Mouse (Mus musculus): ENCODE measurements around the gene Ptprf. TPM values are rescaled to one million over a fixed set of nuclear protein-coding genes. Genes with fewer than 3 reads are reported as not detected.
A peak's percentile ranks its signal among the peaks of the same experiment; 100 is the strongest.

Ptprf gene
- polyA plus RNA-seq (2011; ENCODE audit: insufficient read depth, insufficient read length, low replicate concordance, missing spikeins): 1.1 and 7.4 TPM in 2 replicates

DNA sequence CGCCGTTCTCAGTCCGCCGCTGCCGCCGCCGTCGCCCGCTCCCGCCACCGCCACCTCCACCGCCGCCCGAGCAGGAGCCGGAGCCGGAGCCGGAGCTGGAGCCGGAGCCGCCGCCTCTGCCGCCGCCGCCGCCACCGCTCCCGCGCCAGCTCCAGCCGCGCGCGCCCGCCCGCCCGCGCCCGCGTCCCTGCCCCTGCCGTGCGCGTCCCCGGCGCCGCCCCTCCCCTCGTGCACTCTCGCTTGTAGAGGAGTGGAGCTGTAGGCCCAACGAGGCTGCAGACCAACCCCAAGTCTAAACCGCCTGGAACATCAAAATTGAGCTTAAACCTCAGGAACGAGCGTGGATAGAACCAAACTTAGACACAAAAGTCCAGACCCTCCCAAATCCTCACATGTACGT, at the start of gene Ptprf:
Gene Ptprf (minus strand): TSS at position 175 of the 400 bp plus-strand sequence.
- 12% methylated on average over 50 of the region's 50 CpGs for WGBS
- Histone ChIP-seq H3K4me3 (replicated peaks; ENCODE audit: control insufficient read depth, low read depth, low read length) (no peak within 1 kb of the TSS), H3K27ac (ENCODE audit: control insufficient read depth, insufficient read depth, low read depth, low read length, poor library complexity) (no peak within 1 kb of the TSS; the same call in 1 of the 2 replicates), H3K4me1 (ENCODE audit: control insufficient read depth, insufficient read depth, low read length) (no peaks in the 10 kb centered on the region; the same call in 1 of the 2 replicates)
- TF ChIP-seq CTCF (IDR thresholded peaks at IDR 0.05; ENCODE audit: control insufficient read depth, insufficient read depth, low read length): no peak
- no peak for TF ChIP-seq POLR2A (IDR thresholded peaks at IDR 0.05; ENCODE audit: borderline replicate concordance, control insufficient read depth, low read depth, low read length)

DNA sequence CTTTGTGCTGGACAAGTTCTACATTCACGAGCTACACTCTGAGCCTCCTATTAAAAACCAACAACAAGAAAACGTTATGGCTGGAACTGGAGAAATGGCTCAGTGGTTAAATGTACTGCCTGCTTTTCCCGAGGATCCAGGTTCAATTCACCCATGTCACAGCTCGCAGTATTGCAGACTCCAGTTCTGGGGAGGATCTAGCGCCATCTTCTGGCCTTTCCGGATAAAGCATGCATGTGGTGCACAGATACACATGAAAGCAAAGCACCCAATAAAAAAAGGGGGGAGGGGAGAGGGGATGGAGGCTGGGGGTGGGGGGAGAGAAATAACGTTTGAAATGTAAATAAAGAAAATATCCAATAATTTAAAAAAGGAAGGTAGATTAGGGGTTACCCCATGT, 45.5 kb upstream of the Ptprf start:
- 21% methylated on average over 7 of the region's 7 CpGs for WGBS
- Histone ChIP-seq H3K27ac (ENCODE audit: control insufficient read depth, insufficient read depth, low read depth, low read length, poor library complexity) (no peak overlapping the region), H3K4me1 (ENCODE audit: control insufficient read depth, insufficient read depth, low read length) (no peaks in the 10 kb centered on the region), H3K4me3 (replicated peaks; ENCODE audit: control insufficient read depth, low read depth, low read length) (no peak overlapping the region)
- TF ChIP-seq POLR2A (IDR thresholded peaks at IDR 0.05; ENCODE audit: borderline replicate concordance, control insufficient read depth, low read depth, low read length): no peak
- TF ChIP-seq CTCF (IDR thresholded peaks at IDR 0.05; ENCODE audit: control insufficient read depth, insufficient read depth, low read length): peak; percentile 62; the same call in 1 of the 2 replicates

DNA sequence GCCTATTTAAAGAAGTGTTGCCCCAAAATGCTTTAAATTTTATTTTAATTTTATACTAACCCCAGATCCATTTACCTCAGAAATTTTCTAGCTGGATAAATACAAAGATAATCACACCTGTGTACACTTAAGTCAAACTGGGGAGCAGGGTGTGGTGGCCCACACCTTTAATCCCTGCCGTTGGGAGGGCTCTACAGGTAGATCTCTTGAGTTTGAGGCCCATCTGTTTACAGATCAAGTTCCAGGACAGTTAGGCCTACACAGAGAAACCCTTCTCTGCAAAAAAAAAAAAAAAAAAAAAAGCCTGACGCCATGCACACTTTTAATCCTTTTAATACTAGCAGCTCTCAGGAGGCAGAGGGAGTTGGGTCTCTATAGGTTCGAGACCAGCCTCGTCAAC, 44.8 kb upstream of the Ptprf start:
- 78% methylated on average over 4 of the region's 4 CpGs for WGBS
- Histone ChIP-seq H3K27ac (ENCODE audit: control insufficient read depth, insufficient read depth, low read depth, low read length, poor library complexity) (no peak overlapping the region), H3K4me1 (ENCODE audit: control insufficient read depth, insufficient read depth, low read length) (no peaks in the 10 kb centered on the region), H3K4me3 (replicated peaks; ENCODE audit: control insufficient read depth, low read depth, low read length) (no peak overlapping the region)
- no peak for TF ChIP-seq CTCF (IDR thresholded peaks at IDR 0.05; ENCODE audit: control insufficient read depth, insufficient read depth, low read length)
- no peak for TF ChIP-seq POLR2A (IDR thresholded peaks at IDR 0.05; ENCODE audit: borderline replicate concordance, control insufficient read depth, low read depth, low read length)

DNA sequence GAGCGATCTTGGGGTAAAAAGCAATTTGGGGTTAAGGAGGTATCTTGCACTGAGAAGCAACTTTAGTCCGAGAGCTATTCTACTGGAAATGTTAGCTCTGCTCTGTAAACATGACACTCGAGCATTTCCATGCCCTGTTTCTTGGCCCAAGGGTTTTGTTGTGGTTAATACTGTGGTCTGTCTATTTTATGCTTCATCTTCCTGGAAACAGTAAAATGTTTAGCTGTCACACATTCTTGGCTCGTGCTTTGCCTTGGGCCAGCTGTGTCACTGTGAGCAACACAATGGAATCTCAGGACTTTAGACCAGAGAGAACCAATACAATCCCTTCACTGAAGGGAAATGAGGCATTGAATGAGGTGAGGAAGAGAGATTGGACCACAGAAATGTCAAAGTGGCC, 40.6 kb upstream of the Ptprf start:
- H3K4me3 ChIP-seq (replicated peaks; ENCODE audit: control insufficient read depth, low read depth, low read length): no peak overlapping the region
- WGBS: 26% methylated on average over 4 of the region's 4 CpGs
- TF ChIP-seq POLR2A (IDR thresholded peaks at IDR 0.05; ENCODE audit: borderline replicate concordance, control insufficient read depth, low read depth, low read length) (no peak), CTCF (IDR thresholded peaks at IDR 0.05; ENCODE audit: control insufficient read depth, insufficient read depth, low read length) (no peak)
- H3K4me1 ChIP-seq (ENCODE audit: control insufficient read depth, insufficient read depth, low read length): no peaks in the 10 kb centered on the region
- H3K27ac ChIP-seq (ENCODE audit: control insufficient read depth, insufficient read depth, low read depth, low read length, poor library complexity): no peak overlapping the region

DNA sequence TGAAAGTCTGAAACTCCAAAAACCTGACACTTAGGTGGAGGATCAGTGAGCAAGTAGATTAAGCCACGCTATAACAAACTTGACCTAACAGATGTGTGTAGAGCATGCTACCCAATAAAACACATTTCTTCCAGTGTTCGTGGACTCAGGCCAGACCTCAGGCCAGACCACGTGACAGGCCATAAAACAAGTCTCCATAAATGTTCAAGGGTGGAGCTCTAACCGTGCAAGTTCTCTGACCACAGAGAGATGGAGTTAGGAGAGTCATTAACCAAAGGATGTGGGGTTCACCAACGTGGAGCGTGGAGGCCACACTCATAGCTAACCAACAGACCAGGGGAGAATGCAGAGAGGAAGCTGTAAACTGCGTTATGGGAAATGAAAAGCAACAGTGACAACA, 35.3 kb upstream of the Ptprf start:
- no peaks in the 10 kb centered on the region for H3K4me1 ChIP-seq (ENCODE audit: control insufficient read depth, insufficient read depth, low read length)
- H3K27ac ChIP-seq (ENCODE audit: control insufficient read depth, insufficient read depth, low read depth, low read length, poor library complexity): no peak overlapping the region
- no peak for TF ChIP-seq CTCF (IDR thresholded peaks at IDR 0.05; ENCODE audit: control insufficient read depth, insufficient read depth, low read length)
- no peak for TF ChIP-seq POLR2A (IDR thresholded peaks at IDR 0.05; ENCODE audit: borderline replicate concordance, control insufficient read depth, low read depth, low read length)
- WGBS: 2% methylated on average over 7 of the region's 7 CpGs
- no peak overlapping the region for H3K4me3 ChIP-seq (replicated peaks; ENCODE audit: control insufficient read depth, low read depth, low read length)

DNA sequence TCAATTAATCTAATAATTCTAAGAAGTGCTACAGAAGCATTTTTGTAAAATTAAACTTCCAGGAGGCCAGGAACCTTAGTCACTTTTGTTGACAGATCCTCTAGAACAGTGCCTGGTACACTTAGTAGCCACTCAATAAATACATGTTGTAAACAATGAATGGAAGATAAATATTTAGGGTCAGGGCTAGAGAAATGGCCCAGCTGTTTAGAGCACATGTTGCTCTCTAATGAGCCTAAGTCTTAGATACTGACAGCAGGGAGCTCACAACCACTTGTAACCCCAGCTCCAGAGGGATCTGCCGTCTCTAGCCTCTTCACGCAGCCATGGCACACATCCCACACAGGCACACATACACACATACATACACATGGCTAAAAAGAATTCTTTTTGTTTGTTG, 29.4 kb upstream of the Ptprf start:
- no peaks in the 10 kb centered on the region for H3K4me1 ChIP-seq (ENCODE audit: control insufficient read depth, insufficient read depth, low read length)
- no peak overlapping the region for H3K4me3 ChIP-seq (replicated peaks; ENCODE audit: control insufficient read depth, low read depth, low read length)
- no peak for TF ChIP-seq POLR2A (IDR thresholded peaks at IDR 0.05; ENCODE audit: borderline replicate concordance, control insufficient read depth, low read depth, low read length)
- no peak for TF ChIP-seq CTCF (IDR thresholded peaks at IDR 0.05; ENCODE audit: control insufficient read depth, insufficient read depth, low read length)
- no peak overlapping the region for H3K27ac ChIP-seq (ENCODE audit: control insufficient read depth, insufficient read depth, low read depth, low read length, poor library complexity)
- 90% methylated on average over 2 of the region's 2 CpGs for WGBS

DNA sequence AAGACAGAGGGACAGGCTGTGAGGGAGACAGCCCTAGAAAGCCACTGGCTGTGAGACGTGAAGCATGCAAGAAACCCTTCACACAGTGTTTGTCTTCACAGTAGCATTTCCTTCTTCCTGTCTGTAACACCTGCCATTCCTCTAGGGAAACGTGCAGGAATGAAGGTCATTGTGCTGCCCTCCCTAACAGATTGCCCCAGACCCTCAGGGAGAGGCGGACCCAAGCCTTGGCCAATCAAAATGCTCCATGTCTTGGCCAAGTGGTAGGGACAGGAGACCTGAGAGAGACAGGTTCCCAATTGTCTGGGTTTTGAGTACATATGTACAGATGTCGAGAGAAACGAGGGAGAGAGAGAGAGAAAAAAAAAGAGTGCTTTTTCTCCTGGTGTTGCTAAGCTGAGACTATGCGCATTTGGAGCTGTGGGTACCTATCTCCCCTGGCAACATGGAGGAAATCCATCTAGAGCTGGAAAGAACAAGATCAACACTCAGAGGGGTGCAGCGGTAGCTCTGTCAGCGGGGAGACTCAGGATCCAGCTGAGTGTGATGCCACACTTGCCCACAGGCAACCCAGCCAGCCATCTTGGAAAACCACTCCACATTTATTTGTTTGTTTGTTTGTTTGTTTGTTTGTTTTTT, 28.6 kb upstream of the Ptprf start:
- H3K27ac ChIP-seq (ENCODE audit: control insufficient read depth, insufficient read depth, low read depth, low read length, poor library complexity): no peak overlapping the region
- no peaks in the 10 kb centered on the region for H3K4me1 ChIP-seq (ENCODE audit: control insufficient read depth, insufficient read depth, low read length)
- TF ChIP-seq CTCF (IDR thresholded peaks at IDR 0.05; ENCODE audit: control insufficient read depth, insufficient read depth, low read length): no peak
- TF ChIP-seq POLR2A (IDR thresholded peaks at IDR 0.05; ENCODE audit: borderline replicate concordance, control insufficient read depth, low read depth, low read length): no peak
- 52% methylated on average over 8 of the region's 8 CpGs for WGBS
- no peak overlapping the region for H3K4me3 ChIP-seq (replicated peaks; ENCODE audit: control insufficient read depth, low read depth, low read length)

DNA sequence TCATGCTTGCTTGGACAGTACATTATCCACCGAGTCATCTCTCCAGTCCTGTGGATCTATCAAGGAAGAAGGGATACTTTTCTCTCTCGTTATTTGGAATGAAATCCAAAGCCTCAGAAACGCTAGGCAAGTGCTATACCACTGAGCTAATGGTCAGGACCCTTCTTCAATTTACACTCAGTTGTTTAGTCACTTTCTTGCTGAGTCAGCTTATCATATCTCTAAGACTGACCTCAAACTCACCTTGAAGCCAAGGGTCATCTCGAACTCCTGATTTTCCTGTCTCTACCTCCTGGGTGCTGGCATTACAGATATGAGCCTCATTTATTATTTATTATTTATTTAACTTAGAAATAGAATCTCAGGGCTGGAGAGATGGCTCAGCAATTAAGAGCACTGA, 25.5 kb upstream of the Ptprf start:
- Histone ChIP-seq H3K4me3 (replicated peaks; ENCODE audit: control insufficient read depth, low read depth, low read length) (no peak overlapping the region), H3K27ac (ENCODE audit: control insufficient read depth, insufficient read depth, low read depth, low read length, poor library complexity) (no peak overlapping the region), H3K4me1 (ENCODE audit: control insufficient read depth, insufficient read depth, low read length) (no peaks in the 10 kb centered on the region)
- no peak for TF ChIP-seq POLR2A (IDR thresholded peaks at IDR 0.05; ENCODE audit: borderline replicate concordance, control insufficient read depth, low read depth, low read length)
- no peak for TF ChIP-seq CTCF (IDR thresholded peaks at IDR 0.05; ENCODE audit: control insufficient read depth, insufficient read depth, low read length)
- 79% methylated on average over 4 of the region's 4 CpGs for WGBS

DNA sequence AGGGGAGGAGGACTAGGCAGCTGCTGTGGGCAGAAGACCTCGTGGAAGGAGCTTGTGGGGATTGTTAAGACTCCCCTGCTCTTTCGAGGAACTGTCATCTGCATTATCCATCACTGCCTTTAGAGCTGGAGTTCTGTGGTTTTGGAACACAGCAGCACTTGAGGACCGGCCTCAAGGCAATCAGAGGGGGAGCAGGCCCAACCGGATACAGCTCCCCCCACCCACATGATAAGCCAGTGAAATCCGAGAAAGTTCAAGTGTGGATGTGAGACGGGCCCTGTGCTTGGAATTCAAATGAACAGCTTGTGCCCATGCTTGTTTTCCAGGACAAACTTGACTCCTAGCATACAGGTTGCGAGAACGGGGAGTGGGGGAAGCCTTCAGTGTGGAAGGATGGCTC, 24.1 kb upstream of the Ptprf start:
- WGBS: 61% methylated on average over 8 of the region's 8 CpGs
- Histone ChIP-seq H3K4me1 (ENCODE audit: control insufficient read depth, insufficient read depth, low read length) (no peaks in the 10 kb centered on the region), H3K4me3 (replicated peaks; ENCODE audit: control insufficient read depth, low read depth, low read length) (no peak overlapping the region), H3K27ac (ENCODE audit: control insufficient read depth, insufficient read depth, low read depth, low read length, poor library complexity) (no peak overlapping the region)
- TF ChIP-seq CTCF (IDR thresholded peaks at IDR 0.05; ENCODE audit: control insufficient read depth, insufficient read depth, low read length) (no peak), POLR2A (IDR thresholded peaks at IDR 0.05; ENCODE audit: borderline replicate concordance, control insufficient read depth, low read depth, low read length) (no peak)

All from bone marrow, adult 2 months (tissue).